Mouse (Mus musculus): Measurements from ENCODE around the gene Gm9918.

GRCm38 (mm10) chr15:102247252-102248130 lies 22.9 kb upstream of the Gm9918 start:
- TF ChIP-seq CTCF (IDR thresholded peaks at IDR 0.05; ENCODE audit: low read depth, low read length), result no peak
- TF ChIP-seq POLR2A (IDR thresholded peaks at IDR 0.05; ENCODE audit: borderline replicate concordance, low read depth, low read length), result no peak
